Mouse (Mus musculus): ENCODE results near the gene Otop2. TPM values are rescaled to one million over a fixed set of nuclear protein-coding genes. Genes with fewer than 3 reads are reported as not detected.
A peak's percentile ranks its signal among the peaks of the same experiment; 100 is the strongest.

Gene Otop2
- total RNA-seq, 2 experiments from 2014 or later = not detected

GRCm38 (mm10) chr11:115274771-115275170 is 32.2 kb upstream of the Otop2 start:
- no peak for DNase-seq
- intact Hi-C loops (cut with DNase I) = loop anchor here (5.0 kb wide), 2 partner anchors 52 to 192 kb away; no protein-coding TSS in a partner anchor

- no peak for DNase-seq
- intact Hi-C loops (cut with DNase I) = no loop called here
These were observed 31.5 kb upstream of the Otop2 start for GRCm38 (mm10) chr11:115275509-115275908.

- intact Hi-C loops (cut with DNase I) = no loop called here
These were observed 31.0 kb upstream of the Otop2 start for GRCm38 (mm10) chr11:115275954-115276353.

GRCm38 (mm10) chr11:115276780-115277603 is 30.0 kb upstream of the Otop2 start, which contains the start of gene Fdxr:
TSS of gene Fdxr (minus strand) at chr11:115277050.
- DNase-seq = peak; percentile 99
- intact Hi-C loops (cut with DNase I) = no loop called here

More at GRCm38 (mm10) chr11:115275954-115276353, 31.0 kb upstream of the Otop2 start:
- no peak for DNase-seq

- no peak for DNase-seq
- intact Hi-C loops (cut with DNase I) = no loop called here
These were observed 29.4 kb upstream of the Otop2 start for GRCm38 (mm10) chr11:115277604-115277975.

GRCm38 (mm10) chr11:115278176-115278575 is 28.8 kb upstream of the Otop2 start:
- no peak for DNase-seq
- intact Hi-C loops (cut with DNase I) = no loop called here

GRCm38 (mm10) chr11:115279726-115280125 is 27.2 kb upstream of the Otop2 start:
- no peak for DNase-seq
- intact Hi-C loops (cut with DNase I) = no loop called here

GRCm38 (mm10) chr11:115282295-115282694 is 24.7 kb upstream of the Otop2 start:
- peak; percentile 52 to 57 for DNase-seq
- intact Hi-C loops (cut with DNase I) = no loop called here

- no peak for DNase-seq
- intact Hi-C loops (cut with DNase I) = no loop called here
These were observed 24.1 kb upstream of the Otop2 start for GRCm38 (mm10) chr11:115282723-115283485.

GRCm38 (mm10) chr11:115283486-115283765 is 23.5 kb upstream of the Otop2 start:
- DNase-seq = no peak
- intact Hi-C loops (cut with DNase I) = no loop called here

- intact Hi-C loops (cut with DNase I) = no loop called here
- no peak for DNase-seq
These were observed 22.9 kb upstream of the Otop2 start for GRCm38 (mm10) chr11:115283891-115284620.

GRCm38 (mm10) chr11:115285282-115285681 is 21.7 kb upstream of the Otop2 start:
- DNase-seq = no peak
- intact Hi-C loops (cut with DNase I) = no loop called here

- intact Hi-C loops (cut with DNase I) = no loop called here
- no peak for DNase-seq
These were observed 20.6 kb upstream of the Otop2 start for GRCm38 (mm10) chr11:115286201-115286993.

- intact Hi-C loops (cut with DNase I) = no loop called here
These were observed 19.6 kb upstream of the Otop2 start for GRCm38 (mm10) chr11:115287386-115287785.

GRCm38 (mm10) chr11:115288305-115288704 is 18.7 kb upstream of the Otop2 start:
- intact Hi-C loops (cut with DNase I) = no loop called here
- no peak for DNase-seq

More at GRCm38 (mm10) chr11:115287386-115287785, 19.6 kb upstream of the Otop2 start:
- no peak for DNase-seq

- intact Hi-C loops (cut with DNase I) = no loop called here
These were observed 17.1 kb upstream of the Otop2 start for GRCm38 (mm10) chr11:115289885-115290284.

GRCm38 (mm10) chr11:115290314-115290713 is 16.6 kb upstream of the Otop2 start:
- DNase-seq = no peak
- intact Hi-C loops (cut with DNase I) = no loop called here

More at GRCm38 (mm10) chr11:115289885-115290284, 17.1 kb upstream of the Otop2 start:
- DNase-seq = no peak

GRCm38 (mm10) chr11:115290919-115291318 is 16.0 kb upstream of the Otop2 start:
- intact Hi-C loops (cut with DNase I) = no loop called here
- peak; percentile 89 for DNase-seq

- intact Hi-C loops (cut with DNase I) = no loop called here
- no peak for DNase-seq
These were observed 15.5 kb upstream of the Otop2 start for GRCm38 (mm10) chr11:115291503-115291902.

GRCm38 (mm10) chr11:115292631-115293375 is 14.2 kb upstream of the Otop2 start:
- no peak for DNase-seq
- intact Hi-C loops (cut with DNase I) = no loop called here
